Mouse (Mus musculus) stomach, postnatal 0 days (tissue): ENCODE data around the gene P4ha2. TPM values are rescaled to one million over a fixed set of nuclear protein-coding genes. Genes with fewer than 3 reads are reported as not detected.
A peak's percentile ranks its signal among the peaks of the same experiment; 100 is the strongest.

ENCODE experiments used
- ATAC-seq: fragments of 200-750 bp; cut with Nextera tagmentation; 2 replicates; pipeline ENCODE4 v1.8.0; 2017; ENCODE audit not compliant: low FRiP score, low TSS enrichment
- DNase-seq: peaks from one replicate; pipeline ENCODE4 v3.0.0-alpha.2; 2016; ENCODE audit warnings: low spot score
- H3K27ac ChIP-seq: fragments of 300-500 bp; sonication (generic); replicated peaks from 2 replicates; pipeline ENCODE4 v1.5.1; 2014; ENCODE audit warnings: mild to moderate bottlenecking, control low read depth
- H3K27me3 ChIP-seq: fragments of 300-500 bp; sonication (generic); 2 replicates; pipeline ENCODE4 v1.6.1; 2014; ENCODE audit warnings: low read length; ENCODE audit not compliant: control insufficient read depth, insufficient read depth
- H3K36me3 ChIP-seq: fragments of 300-500 bp; sonication (generic); 2 replicates; pipeline ENCODE4 v1.6.1; 2014; ENCODE audit warnings: low read length, mixed read lengths; ENCODE audit not compliant: control insufficient read depth, insufficient read depth
- H3K4me1 ChIP-seq: fragments of 300-500 bp; sonication (generic); replicated peaks from 2 replicates; pipeline ENCODE4 v1.6.1; 2014; ENCODE audit warnings: antibody characterized with exemption; ENCODE audit not compliant: control insufficient read depth, insufficient read depth
- H3K4me2 ChIP-seq: fragments of 300-500 bp; sonication (generic); replicated peaks from 2 replicates; pipeline ENCODE4 v1.6.1; 2014; ENCODE audit warnings: low read depth, mild to moderate bottlenecking, control low read depth, moderate library complexity
- H3K4me3 ChIP-seq: fragments of 300-500 bp; sonication (generic); 2 replicates; pipeline ENCODE4 v1.5.1; 2014; ENCODE audit warnings: low read depth, low read length, control low read depth
- H3K9ac ChIP-seq: fragments of 300-500 bp; sonication (generic); 2 replicates; pipeline ENCODE4 v1.6.1; 2014; ENCODE audit warnings: mild to moderate bottlenecking, low read length, control low read depth, mixed read lengths
- H3K9me3 ChIP-seq: fragments of 300-500 bp; sonication (generic); 2 replicates; pipeline ENCODE4 v1.6.1; 2016; ENCODE audit warnings: low read length; ENCODE audit not compliant: control insufficient read depth
- CTCF ChIP-seq: IDR thresholded peaks from 2 replicates; pipeline ENCODE4 v1.5.1; 2016; ENCODE audit warnings: antibody characterized with exemption, low read depth, mild to moderate bottlenecking, moderate library complexity
- EP300 ChIP-seq: optimal IDR thresholded peaks from 2 replicates; pipeline ENCODE3; 2016; ENCODE audit warnings: antibody characterized with exemption
- WGBS: fragments of 180-500 bp; shearing (Covaris S2); extraction: QIAGEN DNeasy Blood & Tissue Kit; methylation state at CpG from one replicate; pipeline ENCODE4 v1.1.7; 2014; 5-methylcytosine and 5-hydroxymethylcytosine counted together
- polyA plus RNA-seq: library from polyadenylated mRNA; unstranded; fragments of >200 nt; fragmentation: Nextera tagmentation; extraction: Ambion mirVana; gene quantifications from 2 replicates; pipeline ENCODE4 v1.2.1, GENCODE M21; 2015

The P4ha2 gene
- polyA plus RNA-seq, 1 experiment from 2014 or later: 30.2 TPM

- no peak overlapping the region for H3K4me3 ChIP-seq
- no peaks in the 10 kb centered on the region for H3K9me3 ChIP-seq
- H3K4me2 ChIP-seq: no peak overlapping the region
- 0 out of 2 replicates have a peak, but pooled peaks have one; percentile 6 for ATAC-seq
- 42% methylated on average over 12 of the region's 12 CpGs for WGBS
- H3K4me1 ChIP-seq: peaks cover 9% of the 10 kb centered on the region
- no peaks in the 10 kb centered on the region; the same call in 1 of the 2 replicates for H3K36me3 ChIP-seq
- DNase-seq: peak; percentile 69
- peak overlapping the region; percentile 63; the same call in 1 of the 2 replicates for H3K27ac ChIP-seq
- H3K9ac ChIP-seq: no peak overlapping the region
- no peak for TF ChIP-seq EP300
- TF ChIP-seq CTCF: no peak
- H3K27me3 ChIP-seq: no peaks in the 10 kb centered on the region
These were observed 37.7 kb upstream of the P4ha2 start for GRCm38 (mm10) chr11:54062086-54062752.

- TF ChIP-seq EP300 (no peak), CTCF (no peak)
- Histone ChIP-seq H3K27me3 (no peaks in the 10 kb centered on the region), H3K9me3 (no peaks in the 10 kb centered on the region), H3K36me3 (no peaks in the 10 kb centered on the region; the same call in 1 of the 2 replicates), H3K27ac (peak overlapping the region; percentile 63; the same call in 1 of the 2 replicates), H3K9ac (no peak overlapping the region), H3K4me1 (peaks cover 9% of the 10 kb centered on the region), H3K4me3 (no peak overlapping the region), H3K4me2 (no peak overlapping the region)
- ATAC-seq (no peak), DNase-seq (no peak)
- 46% methylated on average over 9 of the region's 9 CpGs for WGBS
These were observed 37.0 kb upstream of the P4ha2 start for GRCm38 (mm10) chr11:54062753-54063471.

- no peak for DNase-seq
- WGBS: 73% methylated on average over 10 of the region's 10 CpGs
- Histone ChIP-seq H3K9ac (no peak overlapping the region), H3K27me3 (no peaks in the 10 kb centered on the region), H3K9me3 (no peaks in the 10 kb centered on the region), H3K4me1 (peaks cover 9% of the 10 kb centered on the region), H3K4me2 (no peak overlapping the region), H3K36me3 (no peaks in the 10 kb centered on the region; the same call in 1 of the 2 replicates), H3K27ac (no peak overlapping the region), H3K4me3 (no peak overlapping the region)
- no peak for ATAC-seq
- TF ChIP-seq EP300 (no peak), CTCF (no peak)
These were observed 36.5 kb upstream of the P4ha2 start for GRCm38 (mm10) chr11:54063472-54063775.

GRCm38 (mm10) chr11:54064412-54064978 is 35.4 kb upstream of the P4ha2 start:
- ATAC-seq (no peak), DNase-seq (no peak)
- no peaks in the 10 kb centered on the region; the same call in 1 of the 2 replicates for H3K36me3 ChIP-seq
- no peak for TF ChIP-seq EP300
- no peak for TF ChIP-seq CTCF
- H3K9me3 ChIP-seq: no peaks in the 10 kb centered on the region
- H3K27ac ChIP-seq: no peak overlapping the region
- no peak overlapping the region for H3K9ac ChIP-seq
- 65% methylated on average over 3 of the region's 3 CpGs for WGBS
- H3K27me3 ChIP-seq: no peaks in the 10 kb centered on the region
- peaks cover 9% of the 10 kb centered on the region for H3K4me1 ChIP-seq
- H3K4me2 ChIP-seq: no peak overlapping the region
- H3K4me3 ChIP-seq: no peak overlapping the region

- H3K4me2 ChIP-seq: no peak overlapping the region
- no peak overlapping the region for H3K27ac ChIP-seq
- no peak overlapping the region for H3K4me3 ChIP-seq
These were observed 34.6 kb upstream of the P4ha2 start for GRCm38 (mm10) chr11:54065106-54065914.

More at GRCm38 (mm10) chr11:54065106-54065914, 34.6 kb upstream of the P4ha2 start:
- H3K9me3 ChIP-seq: no peaks in the 10 kb centered on the region
- WGBS: 67% methylated on average over 12 of the region's 12 CpGs
- TF ChIP-seq CTCF (no peak), EP300 (no peak)
- ATAC-seq (no peak), DNase-seq (no peak)
- H3K27me3 ChIP-seq: no peaks in the 10 kb centered on the region
- peaks cover 9% of the 10 kb centered on the region for H3K4me1 ChIP-seq
- H3K9ac ChIP-seq: no peak overlapping the region
- H3K36me3 ChIP-seq: no peaks in the 10 kb centered on the region
